Mouse (Mus musculus) CH12.LX (cell line): Measurements from ENCODE around the gene Thrb.
A peak's percentile ranks its signal among the peaks of the same experiment; 100 is the strongest.

Experiments used
- CHD1 ChIP-seq: IDR thresholded peaks from 2 replicates; pipeline ENCODE4 v1.6.1; 2012; ENCODE audit warnings: low read depth, low read length, improper control_type of control experiment, inconsistent platforms
- CTCF ChIP-seq, 2 experiments: IDR thresholded peaks in 1 of 2; conservative IDR thresholded peaks in 1 of 2; 2 replicates each; pipeline ENCODE4 v1.5.1; 2011 to 2012; ENCODE audit warnings: low read depth in 2 of 2, low read length in 2 of 2, improper control_type of control experiment in 1 of 2, inconsistent platforms in 1 of 2, mild to moderate bottlenecking in 1 of 2, moderate library complexity in 1 of 2
- EP300 ChIP-seq: IDR thresholded peaks from 2 replicates; pipeline ENCODE4 v1.6.1; 2011; ENCODE audit warnings: low read length, improper control_type of control experiment
- POLR2A ChIP-seq: IDR thresholded peaks from 2 replicates; pipeline ENCODE4 v1.6.1; 2011; ENCODE audit warnings: low read depth, mild to moderate bottlenecking, improper control_type of control experiment, low read length
- ZNF384 ChIP-seq: IDR thresholded peaks from 2 replicates; pipeline ENCODE4 v1.6.1; 2012; ENCODE audit warnings: low read depth, low read length, improper control_type of control experiment, inconsistent platforms

DNA sequence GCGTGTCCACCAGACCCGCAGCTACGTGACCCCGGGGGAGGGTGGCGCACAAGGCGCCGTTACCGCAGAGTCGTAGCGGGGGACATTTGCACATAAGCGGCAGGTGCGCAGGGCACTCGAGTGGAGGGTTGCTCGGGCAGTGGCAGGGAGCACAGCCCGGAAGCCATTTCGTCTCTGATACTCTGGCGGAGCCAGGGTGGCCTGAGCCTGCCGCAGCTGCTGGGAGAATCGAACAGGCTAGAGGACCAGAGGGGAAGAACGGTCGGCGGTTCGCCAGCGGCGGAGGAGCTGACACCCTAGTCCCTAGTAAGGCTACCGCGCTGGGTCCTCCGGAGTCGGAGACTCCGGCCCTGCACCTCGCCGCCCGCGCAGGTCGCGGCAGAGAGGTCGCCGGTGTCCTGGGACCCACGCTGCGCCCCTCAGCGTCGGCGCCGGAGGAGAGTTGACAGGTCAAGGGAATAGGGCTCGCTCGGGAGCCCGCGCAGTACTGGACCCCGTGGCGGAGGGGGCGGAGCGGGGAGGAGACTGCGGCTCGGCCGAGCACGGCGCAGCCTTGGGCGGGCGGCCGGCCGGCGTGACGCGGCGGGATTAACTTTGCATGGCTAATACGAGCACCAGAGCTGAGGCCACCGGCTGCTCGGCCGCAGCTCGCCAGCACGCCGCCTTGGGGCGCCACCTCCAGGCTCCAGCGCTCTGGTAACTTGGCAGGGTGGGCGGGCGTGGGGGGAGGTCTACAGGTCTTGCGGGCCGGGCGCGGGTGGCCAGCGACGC, 453 bp downstream of the Thrb start:
- TF ChIP-seq CTCF (conservative IDR thresholded peaks at IDR 0.05 in 1 of 2, IDR thresholded peaks at IDR 0.05 in 1 of 2; ENCODE audit: low read depth in 2 of 2, low read length in 2 of 2), result peak in 1 of 2 experiments; percentile 28; a peak in 2 of 4 replicates
- TF ChIP-seq ZNF384, result no peak
- TF ChIP-seq POLR2A, result no peak
- no peak for TF ChIP-seq EP300
- no peak for TF ChIP-seq CHD1
